Mouse (Mus musculus) left cerebral cortex, adult 18-20 months (tissue): ENCODE results near the gene Lrrc10b. TPM values are rescaled to one million over a fixed set of nuclear protein-coding genes. Genes with fewer than 3 reads are reported as not detected.

Experiments
- DNase-seq, 2 experiments: peaks; one replicate each; pipeline ENCODE4 v3.0.0; 2021 to 2022; ENCODE audit warnings: low spot score in 2 of 2, mixed read lengths in 1 of 2
- total RNA-seq, 2 experiments: library from RNA; stranded (reverse); gene quantifications; 2 replicates each; pipeline ENCODE4 v1.2.3; 2021

Lrrc10b gene
- total RNA-seq, 2 experiments from 2014 or later = 12.7 to 27.8 TPM

DNA sequence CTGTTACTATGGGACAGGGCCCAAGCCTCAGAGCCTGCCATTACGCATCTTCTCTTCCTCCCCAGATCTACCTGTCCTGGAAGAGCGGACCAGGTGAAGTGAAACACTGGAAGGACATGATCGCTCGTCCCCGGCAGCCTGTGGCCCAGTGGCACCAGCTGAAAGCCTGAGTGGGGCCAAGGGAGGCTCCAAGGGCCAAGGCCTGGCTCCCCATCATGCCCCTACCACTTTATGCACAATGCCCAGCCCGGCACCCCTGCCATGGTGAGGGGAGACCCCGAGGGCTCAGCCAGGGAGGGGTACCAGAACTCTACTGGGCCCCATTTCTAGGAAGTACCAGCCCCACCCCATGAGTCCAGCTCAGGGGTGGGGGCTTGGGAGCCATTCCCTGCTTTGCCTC, 9.0 kb downstream of the Lrrc10b start:
- DNase-seq = no peak

DNA sequence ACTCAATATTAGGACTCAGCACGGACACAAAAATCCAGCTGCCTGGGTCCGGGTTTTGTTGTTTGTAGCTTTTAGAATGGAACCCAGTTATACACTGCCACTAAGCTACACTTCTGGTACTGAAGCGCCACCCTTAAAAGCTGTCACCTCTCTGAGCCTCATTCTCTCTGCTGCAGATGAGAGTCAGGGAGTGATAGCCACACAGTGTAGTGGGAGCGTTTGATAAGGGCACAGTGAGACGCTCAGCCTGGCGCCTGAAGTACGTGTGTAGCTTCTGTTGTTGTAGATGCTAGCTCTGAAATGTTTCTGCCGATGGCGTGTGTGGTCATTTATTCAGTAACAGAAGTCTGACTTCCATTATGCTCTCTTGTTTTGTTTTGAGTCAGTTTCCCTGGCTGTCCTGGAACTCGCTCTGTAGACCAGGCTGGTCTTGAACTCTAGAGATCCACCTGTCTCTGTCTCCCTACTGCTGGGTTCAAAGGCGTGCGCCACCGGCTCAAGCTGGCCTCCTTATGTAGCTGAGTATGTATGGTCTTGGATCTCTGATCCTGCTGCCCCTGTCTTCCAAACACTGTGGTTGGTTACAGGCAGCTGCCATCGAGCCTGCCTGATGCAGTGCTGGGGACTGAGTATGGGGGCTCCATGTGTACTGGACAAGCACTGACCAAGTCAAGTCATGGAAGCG, 12.4 kb downstream of the Lrrc10b start:
- DNase-seq = no peak

DNA sequence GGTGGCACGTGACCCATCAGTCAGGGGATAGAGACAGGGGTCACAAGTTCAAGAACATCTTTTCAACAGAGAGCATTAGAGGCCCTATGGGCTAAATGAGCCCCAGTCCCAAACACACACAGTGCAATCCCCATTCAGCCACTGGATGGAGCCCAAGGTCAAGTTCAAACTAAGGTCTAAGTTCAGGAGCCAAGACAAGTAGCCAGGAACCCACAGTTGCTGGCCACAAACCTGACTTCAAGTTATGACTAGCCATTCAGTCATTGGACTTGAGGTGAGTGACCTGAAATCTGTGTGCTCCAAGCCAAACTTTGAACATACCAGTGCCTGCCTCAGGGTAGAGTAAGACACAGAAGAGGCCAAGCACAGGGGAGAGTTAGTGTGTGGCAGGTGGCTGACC, 19.8 kb downstream of the Lrrc10b start:
- no peak for DNase-seq

DNA sequence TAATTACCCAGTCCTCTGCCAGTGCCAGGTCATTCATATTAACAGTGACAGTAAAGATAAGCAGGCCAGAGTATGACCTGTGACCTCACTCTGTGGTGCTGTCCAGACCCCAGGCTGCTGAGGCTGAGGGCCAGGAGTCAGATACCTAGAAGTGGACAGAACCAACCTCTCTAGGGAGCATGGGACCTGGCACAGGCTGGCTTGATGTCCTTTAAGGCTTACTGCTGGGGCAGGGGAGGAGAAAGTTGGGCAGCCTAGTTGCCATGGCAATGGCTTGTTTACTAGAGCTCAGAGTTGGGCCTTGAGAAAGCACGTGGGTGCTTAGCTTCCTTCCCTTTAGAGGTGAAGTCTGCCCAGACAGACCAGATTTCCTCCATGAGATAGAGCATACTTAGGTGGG, 20.5 kb downstream of the Lrrc10b start:
- DNase-seq = no peak

DNA sequence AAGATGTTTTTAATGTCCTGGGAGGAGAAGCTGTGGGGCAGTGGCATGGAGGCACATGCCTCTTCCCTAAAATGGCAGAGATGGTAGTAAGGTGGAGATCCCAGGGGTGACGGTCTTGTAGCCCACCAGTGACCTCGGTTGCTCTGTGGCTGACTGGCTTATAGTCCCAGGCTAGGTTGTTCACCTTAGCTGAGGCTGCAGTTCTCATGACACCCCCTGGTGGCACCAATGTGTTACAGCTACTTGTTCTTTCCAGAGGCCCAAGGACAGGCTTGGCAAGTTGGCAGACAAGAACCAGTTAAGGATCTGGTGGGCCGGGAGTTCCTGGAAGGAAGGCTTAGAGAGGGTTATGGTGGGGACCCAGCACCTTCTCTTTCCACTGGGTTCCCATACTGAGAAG, 21.4 kb downstream of the Lrrc10b start:
- peak; percentile 67 to 74 for DNase-seq

DNA sequence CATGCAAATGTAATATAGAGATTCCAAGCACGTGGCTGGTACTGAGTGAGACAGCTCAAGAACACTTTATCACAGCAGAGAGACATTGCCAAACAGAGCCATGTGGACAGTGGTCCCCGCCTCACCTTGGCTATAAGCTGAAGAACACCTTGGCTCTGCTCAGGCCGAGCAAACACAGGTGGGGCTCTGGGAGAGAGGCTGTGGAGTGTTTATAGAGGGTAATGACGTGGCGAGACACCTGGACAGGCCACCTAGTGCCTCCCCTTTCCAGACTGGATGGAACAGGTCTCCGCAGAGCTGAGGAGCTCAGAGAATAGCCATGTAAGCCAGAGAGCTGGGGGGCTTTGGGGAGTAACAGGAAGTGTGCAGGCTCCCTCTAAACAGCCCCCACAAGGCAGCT, 22.3 kb downstream of the Lrrc10b start:
- no peak for DNase-seq

DNA sequence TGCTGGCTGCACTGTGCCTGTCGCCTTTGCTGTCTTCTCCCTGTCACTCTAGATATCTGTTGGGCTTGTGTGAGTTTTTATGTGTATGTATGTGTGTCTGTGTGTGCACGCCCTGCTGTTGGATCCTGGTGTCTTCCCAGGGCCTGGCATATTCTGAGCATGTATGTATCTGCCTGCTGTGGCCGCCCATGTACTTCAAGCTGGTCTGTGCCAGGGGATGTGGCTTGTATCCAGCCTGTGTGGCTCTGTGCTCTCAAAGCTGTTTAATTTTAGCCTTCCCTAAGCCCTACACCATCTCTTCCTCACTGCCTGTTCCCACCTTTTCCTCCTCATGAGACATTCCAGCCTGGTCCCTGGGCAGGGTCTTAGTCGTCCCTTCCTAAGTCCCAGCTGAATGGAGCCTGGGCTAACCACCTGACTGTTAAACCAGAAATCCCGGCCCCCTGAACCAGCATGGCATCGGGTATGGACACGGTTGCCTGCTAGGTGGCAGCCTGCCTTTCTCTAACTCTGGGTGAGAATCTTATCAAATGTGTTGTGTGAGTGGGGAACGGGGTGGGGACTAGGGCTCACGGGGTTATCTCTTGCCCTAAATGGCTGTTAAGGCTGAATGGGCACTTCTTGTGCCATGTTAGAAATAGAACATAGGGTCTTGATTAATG, 23.3 kb downstream of the Lrrc10b start:
- peak in 1 of 2 experiments; percentile 67 for DNase-seq

DNA sequence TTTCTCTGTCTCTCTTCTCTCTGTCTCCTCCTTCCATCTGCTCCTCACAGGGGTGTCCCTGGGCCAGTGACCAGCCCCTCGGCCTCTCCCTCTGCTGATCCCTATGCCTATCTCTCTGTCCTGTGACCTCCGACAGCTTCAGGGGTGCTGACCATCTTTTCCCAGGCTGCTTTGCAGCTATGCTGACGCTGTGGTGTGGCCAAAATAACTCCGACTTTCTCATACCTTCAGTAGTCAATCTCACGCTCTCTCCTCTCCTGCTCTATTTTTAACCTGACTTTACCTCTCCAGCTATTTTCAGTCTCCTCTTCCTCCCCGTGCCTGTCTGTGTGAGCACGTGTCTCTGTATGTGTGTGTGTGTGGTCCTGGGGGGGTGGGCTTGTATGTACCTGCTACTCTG, 24.0 kb downstream of the Lrrc10b start:
- no peak for DNase-seq

DNA sequence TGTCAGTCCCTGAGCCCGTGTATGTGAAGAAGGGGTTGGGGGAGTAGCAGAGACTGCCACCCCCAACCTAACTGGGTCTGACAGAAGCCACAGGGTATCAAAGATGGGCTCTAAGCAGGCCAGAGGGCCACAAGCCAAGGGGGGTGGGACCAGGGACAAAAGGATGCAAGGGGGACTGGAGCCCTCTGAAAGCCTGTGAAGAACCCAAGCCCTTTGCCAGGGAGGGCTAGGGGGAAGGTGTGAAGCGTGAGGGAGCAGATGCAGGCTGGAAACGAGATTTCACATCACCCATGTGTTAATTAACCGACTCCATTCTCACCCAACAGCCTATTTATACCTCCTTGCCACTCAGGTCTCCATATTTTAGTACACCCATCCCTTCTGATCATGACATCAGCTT, 25.4 kb downstream of the Lrrc10b start:
- DNase-seq = no peak

DNA sequence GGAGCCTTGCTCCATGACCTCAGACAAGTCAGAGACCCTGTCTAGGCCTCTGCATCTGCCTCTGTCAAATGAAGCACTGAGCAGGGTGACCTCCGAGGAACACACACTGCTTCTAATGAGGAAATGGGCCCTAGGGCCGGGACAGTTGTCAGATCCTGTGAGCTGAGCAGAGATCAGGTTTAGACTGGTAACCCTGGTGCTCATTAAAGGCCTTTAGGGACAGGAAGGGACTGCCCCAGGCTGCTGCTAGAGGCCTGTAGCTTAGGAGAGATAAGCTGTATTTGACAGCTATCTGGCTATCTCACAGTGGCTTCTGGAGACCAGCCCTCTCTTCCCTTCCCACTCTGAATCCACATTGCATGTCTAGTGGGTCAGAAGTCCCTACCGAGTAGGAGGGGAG, 25.9 kb downstream of the Lrrc10b start:
- no peak for DNase-seq

DNA sequence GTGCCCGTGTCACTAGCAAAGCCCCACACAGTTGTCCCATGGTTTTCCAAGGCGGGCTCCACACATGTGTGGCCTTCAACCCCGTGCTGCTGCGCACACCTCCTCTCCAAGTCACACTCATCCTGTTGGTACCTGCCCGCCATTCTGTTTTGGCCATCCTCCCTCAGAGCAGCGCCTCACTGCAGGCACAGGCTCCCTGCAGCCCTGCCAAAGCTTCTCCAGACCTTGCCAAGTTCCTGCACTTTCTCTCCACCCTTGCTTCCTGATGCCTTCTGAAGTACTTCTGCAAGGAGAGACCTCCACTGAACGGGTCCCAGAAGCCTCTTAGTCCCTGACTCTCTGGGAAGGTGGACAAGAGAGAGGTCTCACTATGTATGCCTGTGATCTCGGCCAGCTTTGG, 27.9 kb downstream of the Lrrc10b start:
- DNase-seq = no peak

DNA sequence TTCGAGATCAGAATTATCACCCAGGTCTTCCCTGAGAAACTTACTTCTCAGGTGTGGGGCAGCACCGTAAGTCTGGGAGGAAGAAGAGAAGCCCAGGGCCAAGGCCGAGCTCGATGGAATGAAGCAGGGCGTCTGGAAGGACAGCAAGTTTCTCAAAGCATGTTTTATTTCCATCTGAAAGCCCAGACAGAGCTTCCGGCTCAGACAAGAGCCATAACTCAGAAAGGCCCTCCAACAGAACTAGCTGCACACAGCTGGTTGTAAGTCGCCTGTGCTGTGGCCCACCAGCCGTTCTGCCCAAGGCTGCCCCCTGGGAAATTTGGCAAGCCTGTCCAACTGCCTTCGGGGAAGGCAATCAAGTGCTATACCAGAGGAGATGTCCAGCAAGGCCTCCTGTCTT, 29.8 kb downstream of the Lrrc10b start:
- DNase-seq = no peak

DNA sequence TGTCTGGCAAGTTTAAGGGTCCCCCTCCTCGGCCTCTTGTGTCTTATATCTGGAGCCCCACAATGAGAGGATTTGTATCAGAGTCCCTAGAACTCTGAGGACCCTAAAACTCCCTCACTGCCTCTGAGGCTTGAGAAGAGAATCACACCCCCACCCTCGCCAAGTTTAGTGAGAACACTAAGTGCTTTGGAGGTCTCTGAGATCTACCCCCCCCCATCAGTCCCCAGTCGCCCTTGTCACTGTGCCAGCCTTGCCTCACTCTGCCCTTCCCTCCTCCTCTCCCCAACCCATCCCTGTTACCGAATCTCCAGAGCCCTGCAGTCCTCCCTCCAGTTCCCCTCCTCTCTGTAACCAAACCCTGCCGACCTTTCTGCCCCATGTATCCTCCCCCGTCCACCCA, 30.5 kb downstream of the Lrrc10b start:
- DNase-seq = no peak

DNA sequence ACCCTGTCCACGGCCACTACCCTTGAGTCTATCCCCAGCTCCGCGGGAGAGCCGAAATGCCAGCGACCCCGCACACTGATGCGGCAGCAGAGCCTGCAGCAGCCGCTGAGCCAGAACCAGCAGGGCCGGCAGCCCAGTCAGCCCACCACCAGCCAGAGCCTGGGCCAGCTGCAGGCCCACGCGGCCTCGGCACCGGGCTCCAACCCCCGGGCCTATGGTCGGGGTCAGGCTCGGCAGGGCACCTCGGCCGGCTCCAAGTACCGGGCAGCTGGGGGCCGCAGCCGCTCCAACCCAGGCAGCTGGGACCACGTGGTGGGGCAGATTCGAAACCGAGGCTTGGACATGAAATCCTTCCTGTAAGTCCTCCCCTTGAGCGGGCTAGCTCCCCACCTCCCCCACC, 31.0 kb downstream of the Lrrc10b start:
- no peak for DNase-seq

DNA sequence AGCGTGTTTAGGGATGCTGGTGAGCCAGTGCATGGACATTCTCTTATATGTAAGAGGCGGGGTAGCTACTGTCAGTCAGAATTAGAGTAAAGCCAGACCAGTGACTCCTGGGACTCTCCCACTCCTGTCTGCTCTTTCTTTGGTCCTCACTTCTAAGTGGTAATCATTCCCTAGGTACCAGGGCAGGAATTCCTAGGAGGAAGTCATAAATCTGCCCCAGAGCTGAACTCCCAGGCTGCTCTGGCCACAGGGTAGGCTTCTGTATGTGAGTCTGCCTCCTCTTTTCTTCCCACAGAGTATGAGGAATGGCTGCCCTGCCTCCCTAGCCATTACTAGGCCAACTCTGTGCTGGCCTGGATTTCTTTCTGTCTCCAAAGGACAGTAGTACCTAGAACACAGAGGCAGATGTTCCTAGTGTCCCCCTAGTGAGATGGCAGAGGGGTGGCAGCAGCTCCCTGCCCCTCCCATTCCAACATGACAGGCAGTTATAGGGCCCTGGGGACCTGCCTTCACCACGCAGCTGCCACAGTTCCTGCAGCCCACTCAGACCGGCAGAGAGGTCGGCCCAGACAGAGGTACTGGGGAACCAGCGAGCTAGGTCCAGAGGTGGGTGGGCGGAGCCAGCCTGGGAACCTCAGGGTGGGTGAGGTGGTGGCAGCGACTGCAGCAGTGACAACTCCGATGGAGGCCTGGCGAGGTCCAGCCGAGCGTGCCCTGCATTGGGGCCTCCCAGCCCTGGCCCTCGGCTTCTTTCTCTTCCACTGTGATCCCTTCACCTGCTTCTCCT, 31.6 kb downstream of the Lrrc10b start:
- no peak for DNase-seq

DNA sequence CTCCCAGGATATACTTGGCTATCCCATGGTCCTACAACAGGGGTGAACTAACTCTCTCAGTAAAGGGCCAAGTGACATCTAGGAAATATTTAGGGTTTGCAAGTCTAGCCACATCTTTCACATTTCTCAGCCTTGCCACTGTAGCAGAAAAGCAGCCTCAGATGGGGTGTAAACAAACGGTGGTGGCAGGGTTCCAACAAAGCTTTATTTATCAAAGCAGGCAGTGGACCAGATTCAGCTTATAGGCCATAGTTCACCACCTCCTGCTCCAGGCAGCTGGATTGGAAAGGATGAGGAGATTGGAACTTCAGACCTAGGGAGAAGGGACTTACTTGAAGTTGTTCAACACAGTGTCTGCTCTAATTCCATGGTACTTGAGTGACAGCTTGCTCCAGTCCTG, 32.5 kb downstream of the Lrrc10b start:
- DNase-seq = no peak

DNA sequence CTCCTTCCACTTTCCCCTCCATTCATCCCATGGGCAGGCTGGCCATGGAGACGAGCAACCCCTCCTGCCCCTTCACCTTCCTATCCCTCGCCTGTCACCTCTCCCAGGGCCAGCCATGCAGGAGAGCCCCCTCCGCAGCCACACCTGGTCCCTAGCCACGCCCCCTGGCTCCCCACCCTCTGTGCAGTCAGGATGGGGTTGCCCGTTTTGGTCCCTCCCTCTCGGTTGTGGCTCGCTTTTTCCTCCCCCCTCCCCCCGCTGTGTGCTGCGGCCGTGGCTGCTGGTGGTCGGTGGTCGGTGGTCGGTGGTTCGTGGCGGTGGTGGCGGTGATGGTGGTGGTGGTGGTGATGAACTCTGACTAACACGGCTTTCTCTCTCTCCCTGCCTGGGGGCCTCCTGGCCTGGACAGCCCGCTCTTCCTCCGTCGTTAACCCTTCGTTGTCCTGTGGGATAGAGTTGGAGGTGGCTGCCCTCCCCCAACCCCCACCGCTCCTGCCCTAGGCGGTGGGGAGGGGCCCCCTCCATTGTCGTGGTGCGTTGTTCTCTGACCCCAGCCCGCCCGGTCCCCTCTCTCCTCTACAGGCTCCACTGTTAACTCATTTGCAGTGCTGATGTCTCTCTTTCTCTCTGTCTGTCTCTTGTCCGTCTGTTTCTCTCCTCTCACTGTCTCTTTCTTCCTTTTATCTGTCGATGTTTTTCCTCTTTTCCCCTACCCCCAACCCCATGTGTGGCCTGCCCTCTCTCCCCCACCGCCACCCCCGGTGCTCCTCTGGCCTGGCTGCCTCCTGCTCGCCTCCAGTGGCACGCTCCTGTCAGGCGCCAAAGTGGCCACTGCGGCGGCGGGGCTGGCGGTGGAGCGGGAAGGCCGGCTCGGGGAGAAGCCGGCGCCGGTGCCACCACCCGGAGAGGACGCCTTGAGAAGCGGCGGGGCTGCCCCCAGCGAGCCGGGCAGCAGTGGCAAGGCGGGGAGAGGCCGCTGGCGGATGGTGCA, 35.0 kb downstream of the Lrrc10b start:
- DNase-seq = no peak

DNA sequence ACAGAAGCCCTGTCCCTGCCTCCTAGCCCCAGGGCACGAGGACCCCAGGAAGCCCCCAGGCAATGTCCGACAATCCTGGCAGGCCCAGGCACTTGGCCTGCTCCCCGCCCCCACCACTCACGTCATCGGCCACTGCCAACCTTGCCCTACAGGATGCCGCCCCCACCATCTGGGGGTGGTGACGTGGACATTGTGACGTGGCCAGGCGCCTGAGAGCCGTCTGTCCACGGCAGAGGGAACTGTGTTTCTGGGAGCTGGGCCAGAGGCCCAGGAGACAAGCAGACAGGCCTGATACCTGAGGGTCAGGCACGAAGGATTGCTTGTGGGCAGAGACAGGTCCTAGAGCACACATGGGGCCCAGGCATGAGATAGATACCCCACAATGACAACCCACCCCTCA, 39.8 kb downstream of the Lrrc10b start:
- peak; percentile 83 to 84 for DNase-seq

DNA sequence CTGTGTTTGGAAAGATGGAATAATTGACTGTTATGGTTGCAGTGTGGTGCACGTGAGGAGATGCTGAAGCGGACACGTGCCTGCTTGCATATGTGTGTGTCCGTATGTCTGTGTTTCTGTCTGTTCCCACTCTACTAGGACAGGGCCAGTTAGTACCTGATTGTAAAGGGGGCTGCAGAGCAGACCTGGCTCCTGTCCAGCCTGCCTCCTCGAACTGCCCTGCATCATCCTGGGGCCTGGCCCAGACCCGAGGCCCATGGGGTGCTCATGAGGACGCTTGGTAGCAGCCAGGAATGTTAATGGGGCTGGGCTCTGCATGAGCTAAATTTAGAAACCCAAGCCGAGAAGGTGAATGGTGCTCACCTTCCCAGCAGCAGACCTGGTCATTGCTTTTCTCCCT, 40.4 kb downstream of the Lrrc10b start:
- DNase-seq = no peak

DNA sequence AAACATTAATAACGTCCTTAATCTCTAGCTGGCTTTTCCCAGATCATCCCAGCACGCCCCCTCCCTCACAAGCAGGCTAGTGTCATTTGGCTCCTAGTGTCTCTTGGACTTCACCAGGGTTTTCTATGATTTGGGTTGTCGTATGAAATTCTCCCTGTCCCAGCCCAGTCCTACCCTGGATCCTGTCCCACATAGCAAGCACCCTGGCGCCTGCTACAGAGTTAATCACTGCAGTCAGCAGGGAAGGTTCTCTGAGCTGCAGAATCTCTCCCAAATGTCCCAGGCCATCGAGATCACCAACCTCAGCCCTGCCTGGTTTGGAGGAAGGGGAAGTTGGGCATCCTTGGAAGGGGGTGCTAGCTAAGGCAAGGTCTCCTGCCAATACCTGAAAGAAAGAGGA, 41.8 kb downstream of the Lrrc10b start:
- DNase-seq = no peak

DNA sequence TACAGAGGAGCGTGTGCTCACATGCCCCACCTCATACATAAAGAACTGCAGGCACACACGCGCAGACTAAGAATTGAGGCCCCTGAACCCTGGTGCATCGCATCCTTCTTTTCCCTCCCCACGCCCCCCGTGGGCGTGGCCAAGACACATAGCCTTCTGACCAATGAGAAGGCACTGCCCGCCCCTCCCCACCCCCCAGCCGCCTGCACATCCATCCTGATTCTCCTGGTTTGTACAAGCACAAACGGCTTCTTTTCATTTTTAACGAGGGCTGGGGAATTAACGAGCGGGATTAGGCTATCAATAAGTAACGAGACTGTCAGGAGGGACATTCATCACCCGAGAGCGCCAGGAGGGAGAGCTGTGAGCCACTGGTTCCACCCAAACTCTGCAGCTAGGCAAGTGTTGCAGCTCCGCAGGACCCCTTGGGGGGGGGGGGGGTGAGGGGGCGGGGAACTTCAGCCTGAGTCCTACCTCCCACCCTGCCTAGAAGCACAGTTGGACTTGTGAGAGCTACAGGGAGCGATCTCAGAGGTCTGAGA, 43.5 kb downstream of the Lrrc10b start:
- DNase-seq = no peak
